Mouse (Mus musculus) lung, adult 2 months (tissue): ENCODE data around the gene Unc5b.

ENCODE experiments used
- CTCF ChIP-seq: fragments of 200-500 bp; IDR thresholded peaks from 2 replicates; pipeline ENCODE4 v1.5.1; 2011; ENCODE audit warnings: mild to moderate bottlenecking, low read length, control low read depth; ENCODE audit not compliant: insufficient read depth
- POLR2A ChIP-seq: fragments of 200-500 bp; IDR thresholded peaks from 2 replicates; pipeline ENCODE4 v1.6.1; 2011; ENCODE audit warnings: low read depth, mild to moderate bottlenecking, control low read depth, low read length, borderline replicate concordance; ENCODE audit errors: extremely low read depth

DNA sequence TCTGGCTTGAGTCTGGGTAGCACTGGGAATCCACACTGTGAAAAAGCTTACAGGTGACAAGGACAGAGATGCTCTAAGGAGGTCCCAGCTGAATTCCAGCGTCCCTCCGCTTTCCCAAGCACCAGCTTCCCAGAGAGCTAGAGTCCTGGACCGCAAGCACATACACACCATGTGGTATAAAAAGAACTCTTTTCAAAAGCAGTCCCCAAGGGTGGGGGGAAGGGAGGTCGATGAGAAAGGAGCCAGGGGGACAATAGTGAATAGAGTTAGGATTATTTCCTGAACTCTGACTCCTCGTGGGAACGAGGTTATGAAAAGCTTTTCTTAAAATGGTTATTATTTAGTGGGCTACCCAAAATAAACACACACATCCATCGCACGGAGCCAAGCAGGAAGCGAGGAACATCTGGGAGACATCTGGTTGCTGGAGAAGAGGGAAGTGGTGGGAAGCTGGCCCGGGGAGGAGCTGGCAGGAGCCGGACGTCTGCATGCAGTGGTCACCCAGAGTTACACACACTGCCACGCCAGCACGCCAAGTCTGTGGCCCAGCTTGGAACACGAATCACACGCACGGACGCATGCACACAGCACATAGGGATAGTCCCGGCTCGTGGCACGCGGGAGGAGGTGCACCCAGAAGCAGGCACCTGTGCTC, 23.7 kb downstream of the Unc5b start:
- TF ChIP-seq CTCF: no peak
- TF ChIP-seq POLR2A: no peak
